Mouse (Mus musculus) hindbrain, embryonic 16.5 days (tissue): ENCODE measurements around the gene Adcy4. TPM values are rescaled to one million over a fixed set of nuclear protein-coding genes. Genes with fewer than 3 reads are reported as not detected.

Experiments
- ATAC-seq: fragments of 200-750 bp; cut with Nextera tagmentation; 2 replicates; pipeline ENCODE4 v1.8.0; 2017; ENCODE audit warnings: moderate TSS enrichment, moderate library complexity
- H3K27ac ChIP-seq: fragments of 300-500 bp; sonication (generic); 2 replicates; pipeline ENCODE4 v1.5.1; 2014; ENCODE audit warnings: low read depth, mild to moderate bottlenecking, control low read depth, low read length, moderate library complexity
- H3K27me3 ChIP-seq: fragments of 300-500 bp; sonication (generic); replicated peaks from 2 replicates; pipeline ENCODE4 v1.6.1; 2014; ENCODE audit warnings: low read length; ENCODE audit not compliant: control insufficient read depth, insufficient read depth
- H3K36me3 ChIP-seq: fragments of 300-500 bp; sonication (generic); 2 replicates; pipeline ENCODE4 v1.6.1; 2014; ENCODE audit warnings: mild to moderate bottlenecking, low read length, moderate library complexity, mixed read lengths; ENCODE audit not compliant: control insufficient read depth, insufficient read depth
- H3K4me1 ChIP-seq: fragments of 300-500 bp; sonication (generic); 2 replicates; pipeline ENCODE4 v1.6.1; 2014; ENCODE audit warnings: low read depth, low read length; ENCODE audit not compliant: control insufficient read depth, insufficient read depth
- H3K4me2 ChIP-seq: fragments of 300-500 bp; sonication (generic); 2 replicates; pipeline ENCODE4 v1.6.1; 2014; ENCODE audit warnings: mild to moderate bottlenecking, low read length, control low read depth, moderate library complexity
- H3K4me3 ChIP-seq: fragments of 300-500 bp; sonication (generic); 2 replicates; pipeline ENCODE4 v1.5.1; 2014; ENCODE audit warnings: mild to moderate bottlenecking, low read length, control low read depth, moderate library complexity
- H3K9ac ChIP-seq: fragments of 300-500 bp; sonication (generic); 2 replicates; pipeline ENCODE4 v1.6.1; 2014; ENCODE audit warnings: low read depth, mild to moderate bottlenecking, control low read depth, low read length, moderate library complexity
- H3K9me3 ChIP-seq: fragments of 300-500 bp; sonication (generic); 2 replicates; pipeline ENCODE4 v1.6.1; 2014; ENCODE audit warnings: mild to moderate bottlenecking, low read length, moderate library complexity; ENCODE audit not compliant: control insufficient read depth
- WGBS: fragments of 180-500 bp; shearing (Covaris S2); extraction: QIAGEN DNeasy Blood & Tissue Kit; methylation state at CpG from one replicate; pipeline ENCODE4 v1.1.7; 2014; 5-methylcytosine and 5-hydroxymethylcytosine counted together
- polyA plus RNA-seq: library from polyadenylated mRNA; unstranded; fragments of >200 nt; fragmentation: Nextera tagmentation; extraction: Ambion mirVana; gene quantifications from 2 replicates; pipeline ENCODE4 v1.2.1, GENCODE M21; 2015

The Adcy4 gene
- polyA plus RNA-seq, 1 experiment from 2014 or later: 3.5 TPM

GRCm38 (mm10) chr14:55824481-55825215, 40.8 kb upstream of the Adcy4 start:
- Histone ChIP-seq H3K4me3 (peak overlapping the region; percentile 63), H3K4me2 (peak overlapping the region; percentile 85), H3K9ac (peak overlapping the region; percentile 54), H3K36me3 (no peaks in the 10 kb centered on the region), H3K4me1 (peaks cover 31% of the 10 kb centered on the region), H3K9me3 (no peaks in the 10 kb centered on the region), H3K27ac (peak overlapping the region; percentile 73), H3K27me3 (peaks cover 7% of the 10 kb centered on the region; the same call in 1 of the 2 replicates)
- ATAC-seq: no peak
- 2% methylated on average over 29 of the region's 32 CpGs for WGBS

DNA sequence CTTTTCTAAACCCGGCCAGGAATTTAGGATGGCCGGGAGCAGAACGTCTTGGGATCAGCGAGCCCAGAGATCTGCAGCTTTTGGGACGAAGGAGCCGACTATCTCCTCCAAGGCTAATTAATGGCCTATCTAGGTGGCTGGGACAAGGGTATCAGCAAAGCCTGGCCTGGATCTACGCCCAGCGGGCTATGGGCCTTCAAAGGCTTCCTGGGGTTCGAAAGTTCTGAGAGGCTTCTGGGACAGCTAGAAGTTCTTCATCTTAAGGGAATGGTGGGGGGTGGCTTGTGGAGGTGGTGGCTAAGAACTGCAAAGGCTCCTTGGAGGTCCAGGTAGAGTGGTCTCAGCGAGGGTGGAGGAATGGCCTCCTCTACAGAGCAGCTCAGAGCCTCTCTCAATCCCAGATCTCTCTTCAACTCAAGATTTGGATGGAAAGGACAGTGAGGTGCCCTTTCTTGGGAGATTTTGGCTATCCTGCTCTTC, 40.1 kb upstream of the Adcy4 start:
- peak overlapping the region; percentile 63 for H3K4me3 ChIP-seq
- peak overlapping the region; percentile 74 for H3K9ac ChIP-seq
- WGBS: 4% methylated on average over 10 of the region's 10 CpGs
- no peaks in the 10 kb centered on the region for H3K36me3 ChIP-seq
- ATAC-seq: no peak
- peak overlapping the region; percentile 85 for H3K4me2 ChIP-seq
- H3K27me3 ChIP-seq: peaks cover 7% of the 10 kb centered on the region; the same call in 1 of the 2 replicates
- peaks cover 31% of the 10 kb centered on the region for H3K4me1 ChIP-seq
- peak overlapping the region; percentile 67 for H3K27ac ChIP-seq
- no peaks in the 10 kb centered on the region for H3K9me3 ChIP-seq

DNA sequence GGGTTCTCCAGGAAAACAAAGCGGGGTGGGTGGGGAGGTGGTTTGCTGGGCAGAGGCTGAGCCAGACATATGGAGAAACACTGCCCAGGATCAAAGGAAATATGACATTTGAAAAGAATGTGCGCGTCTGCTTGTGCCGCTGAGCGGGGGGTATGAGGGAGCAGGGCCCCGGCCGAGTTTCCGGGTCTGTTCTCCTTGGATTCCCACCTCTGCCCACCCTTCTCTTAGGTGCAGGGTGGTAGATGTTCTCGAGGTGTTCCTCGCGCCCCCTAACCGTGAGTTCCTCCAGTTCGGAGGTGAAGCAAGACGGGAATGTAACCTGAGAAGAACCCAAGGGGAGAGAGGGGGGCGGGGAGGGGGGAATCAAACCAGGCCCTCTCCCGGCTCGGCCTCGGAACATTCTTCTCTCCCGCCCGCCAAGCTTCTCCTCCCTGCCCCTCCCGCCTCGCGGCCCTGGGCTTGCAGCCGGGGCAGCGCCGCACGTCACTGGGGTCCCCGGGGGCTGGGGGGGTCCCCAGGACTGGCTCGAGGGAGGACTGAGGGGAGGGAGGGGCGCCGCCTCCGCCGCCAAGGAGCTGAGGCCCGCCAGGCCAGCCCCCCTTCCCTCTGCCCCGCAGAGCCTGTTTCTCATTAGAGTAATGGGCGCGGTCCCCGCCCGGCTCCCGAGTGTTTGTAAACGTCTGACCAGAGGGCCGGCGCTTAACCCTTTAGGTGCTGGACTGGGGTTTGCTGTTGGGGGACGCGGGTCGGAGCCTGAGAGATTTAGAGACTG, 39.3 kb upstream of the Adcy4 start, which contains the start of gene Nfatc4:
TSS of gene Nfatc4 (plus strand) at position 154 of the 772 bp plus-strand sequence.
- no peaks in the 10 kb centered on the region for H3K9me3 ChIP-seq
- peak within 1 kb of the TSS; percentile 74 for H3K9ac ChIP-seq
- H3K27me3 ChIP-seq: peaks cover 7% of the 10 kb centered on the region; the same call in 1 of the 2 replicates
- H3K36me3 ChIP-seq: no peaks in the 10 kb centered on the region
- H3K4me1 ChIP-seq: peaks cover 31% of the 10 kb centered on the region
- ATAC-seq: peak; percentile 82
- H3K4me3 ChIP-seq: peak within 1 kb of the TSS; percentile 63
- peak within 1 kb of the TSS; percentile 79 for H3K27ac ChIP-seq
- peak within 1 kb of the TSS; percentile 85 for H3K4me2 ChIP-seq
- WGBS: under 1% methylated on average over 41 of the region's 46 CpGs

GRCm38 (mm10) chr14:55822435-55822990, 38.6 kb upstream of the Adcy4 start:
- Histone ChIP-seq H3K4me3 (peak overlapping the region; percentile 63), H3K4me2 (peak overlapping the region; percentile 85), H3K27ac (peak overlapping the region; percentile 79), H3K9ac (peak overlapping the region; percentile 74), H3K4me1 (peaks cover 31% of the 10 kb centered on the region), H3K27me3 (peaks cover 7% of the 10 kb centered on the region; the same call in 1 of the 2 replicates), H3K36me3 (no peaks in the 10 kb centered on the region), H3K9me3 (no peaks in the 10 kb centered on the region)
- 0 out of 2 replicates have a peak, but pooled peaks have one; percentile 10 for ATAC-seq
- WGBS: 4% methylated on average over 13 of the region's 13 CpGs

- Histone ChIP-seq H3K9ac (no peak overlapping the region), H3K27ac (no peak overlapping the region)
- no peak for ATAC-seq
Measured at GRCm38 (mm10) chr14:55820576-55820975, 36.7 kb upstream of the Adcy4 start.

GRCm38 (mm10) chr14:55819845-55820405, 36.0 kb upstream of the Adcy4 start:
- H3K36me3 ChIP-seq: no peaks in the 10 kb centered on the region
- H3K4me3 ChIP-seq: no peak overlapping the region
- 77% methylated on average over 7 of the region's 7 CpGs for WGBS
- no peak overlapping the region for H3K4me2 ChIP-seq
- H3K9ac ChIP-seq: no peak overlapping the region
- no peak for ATAC-seq
- no peaks in the 10 kb centered on the region for H3K9me3 ChIP-seq
- H3K27ac ChIP-seq: no peak overlapping the region
- peaks cover 15% of the 10 kb centered on the region for H3K4me1 ChIP-seq
- no peaks in the 10 kb centered on the region for H3K27me3 ChIP-seq

More at GRCm38 (mm10) chr14:55820576-55820975, 36.7 kb upstream of the Adcy4 start:
- no peaks in the 10 kb centered on the region for H3K9me3 ChIP-seq
- H3K36me3 ChIP-seq: no peaks in the 10 kb centered on the region
- no peaks in the 10 kb centered on the region for H3K27me3 ChIP-seq
- no peak overlapping the region for H3K4me3 ChIP-seq
- WGBS: 84% methylated on average over 9 of the region's 9 CpGs
- no peak overlapping the region for H3K4me2 ChIP-seq
- peaks cover 19% of the 10 kb centered on the region for H3K4me1 ChIP-seq

DNA sequence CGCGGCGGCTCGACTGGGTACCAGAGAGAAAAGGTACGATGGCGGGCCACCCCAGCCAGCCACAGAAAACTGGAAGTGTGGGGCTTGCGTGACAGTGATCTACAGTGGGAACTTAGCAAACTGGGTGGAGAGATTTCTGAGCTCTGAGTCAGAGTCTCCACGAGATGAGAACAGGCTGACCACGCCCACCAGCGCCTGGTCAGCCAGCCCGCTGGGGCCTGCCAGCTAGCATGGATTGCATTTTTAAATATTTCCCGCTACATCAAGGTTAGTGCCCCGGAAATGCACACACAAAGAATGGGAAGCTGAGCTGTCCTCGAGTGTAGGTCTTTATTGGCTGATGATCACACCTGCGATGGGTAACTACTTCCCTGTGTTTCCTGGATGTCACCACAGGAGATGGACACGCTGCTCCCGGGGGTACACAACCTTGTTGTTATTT, 31.4 kb upstream of the Adcy4 start:
- 22% methylated on average over 17 of the region's 17 CpGs for WGBS
- ATAC-seq: peak; percentile 75

DNA sequence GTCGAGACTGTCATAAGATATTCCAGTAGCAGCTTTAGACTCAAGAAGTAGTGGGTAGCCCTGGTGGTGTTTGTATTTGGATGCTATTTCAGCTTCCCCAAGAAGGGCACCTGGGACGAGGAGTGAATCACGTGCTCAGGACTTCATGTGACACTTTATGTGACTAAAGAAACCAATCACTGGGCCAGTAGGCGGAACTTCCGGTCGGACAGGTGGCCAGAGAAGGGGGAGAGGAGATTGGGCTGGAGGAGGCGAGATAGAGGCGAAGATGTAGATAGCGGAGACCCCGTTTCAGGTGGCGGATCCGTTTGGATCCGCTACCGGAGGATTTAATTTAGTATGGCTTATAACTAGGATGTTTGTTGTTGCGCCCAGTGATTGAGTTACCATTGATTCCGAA, 31.0 kb upstream of the Adcy4 start:
- no peaks in the 10 kb centered on the region for H3K36me3 ChIP-seq
- ATAC-seq: peak; percentile 93
- no peaks in the 10 kb centered on the region for H3K4me1 ChIP-seq
- no peaks in the 10 kb centered on the region for H3K9me3 ChIP-seq
- no peaks in the 10 kb centered on the region for H3K27me3 ChIP-seq
- peak overlapping the region; percentile 23; the same call in 1 of the 2 replicates for H3K27ac ChIP-seq
- H3K4me2 ChIP-seq: peak overlapping the region; percentile 71
- peak overlapping the region; percentile 62 for H3K9ac ChIP-seq
- 25% methylated on average over 16 of the region's 16 CpGs for WGBS
- peak overlapping the region; percentile 52 for H3K4me3 ChIP-seq

More for the DNA sequence above, 31.4 kb upstream of the Adcy4 start:
- H3K4me1 ChIP-seq: no peaks in the 10 kb centered on the region
- H3K4me2 ChIP-seq: peak overlapping the region; percentile 71
- H3K36me3 ChIP-seq: no peaks in the 10 kb centered on the region
- peak overlapping the region; percentile 62 for H3K9ac ChIP-seq
- no peaks in the 10 kb centered on the region for H3K27me3 ChIP-seq
- no peaks in the 10 kb centered on the region for H3K9me3 ChIP-seq
- peak overlapping the region; percentile 52 for H3K4me3 ChIP-seq
- peak overlapping the region; percentile 36; the same call in 1 of the 2 replicates for H3K27ac ChIP-seq
